Mouse (Mus musculus) kidney, adult 11 months (tissue): ENCODE data around the gene Ptov1.

Source experiments
- DNase-seq: peaks from one replicate; pipeline ENCODE4 v3.0.0; 2022

Ptov1 gene

GRCm38 (mm10) chr7:44813985-44814384 is 55.6 kb downstream of the Ptov1 start:
- no peak for DNase-seq
